Mouse (Mus musculus) liver, postnatal 0 days (tissue): Measurements from ENCODE around the gene Rps4x. TPM values are rescaled to one million over a fixed set of nuclear protein-coding genes. Genes with fewer than 3 reads are reported as not detected.

Experiments used
- ATAC-seq: fragments of 200-750 bp; cut with Nextera tagmentation; 2 replicates; pipeline ENCODE4 v1.8.0; 2017; ENCODE audit warnings: mild to moderate bottlenecking, moderate library complexity
- DNase-seq: peaks from one replicate; pipeline ENCODE4 v3.0.0-alpha.2; 2016
- H3K27ac ChIP-seq: fragments of 300-500 bp; sonication (generic); 2 replicates; pipeline ENCODE4 v1.5.1; 2014; ENCODE audit warnings: antibody characterized with exemption, moderate library complexity, mild to moderate bottlenecking, low read depth
- H3K27me3 ChIP-seq: fragments of 300-500 bp; sonication (generic); 2 replicates; pipeline ENCODE4 v1.6.1; 2014; ENCODE audit warnings: low read length, control low read depth, mixed read lengths; ENCODE audit not compliant: insufficient read depth
- H3K36me3 ChIP-seq: fragments of 300-500 bp; sonication (generic); replicated peaks from 2 replicates; pipeline ENCODE4 v1.6.1; 2014; ENCODE audit warnings: mild to moderate bottlenecking, control low read depth, low read length, moderate library complexity, mixed read lengths; ENCODE audit not compliant: insufficient read depth
- H3K4me1 ChIP-seq: fragments of 300-500 bp; sonication (generic); 2 replicates; pipeline ENCODE4 v1.6.1; 2014; ENCODE audit warnings: antibody characterized with exemption, mild to moderate bottlenecking, control low read depth; ENCODE audit not compliant: insufficient read depth
- H3K4me2 ChIP-seq: fragments of 300-500 bp; sonication (generic); 2 replicates; pipeline ENCODE4 v1.6.1; 2014; ENCODE audit warnings: low read depth, mild to moderate bottlenecking, low read length, moderate library complexity, mixed read lengths
- H3K4me3 ChIP-seq: fragments of 300-500 bp; sonication (generic); 2 replicates; pipeline ENCODE4 v1.5.1; 2014; ENCODE audit warnings: low read depth, low read length
- H3K9ac ChIP-seq: fragments of 300-500 bp; sonication (generic); replicated peaks from 2 replicates; pipeline ENCODE4 v1.6.1; 2014; ENCODE audit warnings: mild to moderate bottlenecking, moderate library complexity
- H3K9me3 ChIP-seq: fragments of 300-500 bp; sonication (generic); 2 replicates; pipeline ENCODE4 v1.6.1; 2016; ENCODE audit warnings: mild to moderate bottlenecking, control low read depth, low read length, mixed read lengths
- CTCF ChIP-seq: sonication (generic); IDR thresholded peaks from 2 replicates; pipeline ENCODE4 v1.5.1; 2016; ENCODE audit warnings: antibody characterized with exemption, low read depth
- EP300 ChIP-seq: IDR thresholded peaks from 2 replicates; pipeline ENCODE4 v1.6.1; 2016; ENCODE audit warnings: antibody characterized with exemption, low read depth, mild to moderate bottlenecking
- WGBS: fragments of 180-500 bp; shearing (Covaris S2); extraction: QIAGEN DNeasy Blood & Tissue Kit; methylation state at CpG from one replicate; pipeline ENCODE4 v1.1.7; 2014; ENCODE audit not compliant: insufficient replicate concordance; 5-methylcytosine and 5-hydroxymethylcytosine counted together
- polyA plus RNA-seq: library from polyadenylated mRNA; unstranded; fragments of >200 nt; fragmentation: Nextera tagmentation; extraction: Ambion mirVana; gene quantifications from 2 replicates; pipeline ENCODE4 v1.2.1, GENCODE M21; 2015

Rps4x gene
- polyA plus RNA-seq, 1 experiment from 2014 or later: 415 TPM

DNA sequence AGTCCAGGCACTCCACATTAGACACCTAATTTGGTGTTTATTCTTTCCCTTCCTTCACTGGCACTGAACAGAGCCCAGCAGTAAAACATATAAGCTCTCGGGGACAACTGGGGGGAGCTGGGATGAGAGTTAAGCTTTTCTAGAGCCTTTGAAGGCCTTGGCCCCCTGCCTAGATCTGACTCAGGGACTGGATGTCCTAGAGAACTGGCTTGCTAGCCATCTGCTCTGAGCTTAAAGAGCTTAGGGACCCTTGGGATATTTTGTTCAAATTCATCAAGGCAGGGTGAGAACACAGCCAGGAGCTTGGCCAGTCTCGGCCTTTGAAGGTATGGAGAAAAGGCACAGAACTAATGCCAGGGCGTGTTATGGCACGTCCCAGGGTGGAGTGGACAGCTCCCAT lies 25.7 kb downstream of the Rps4x start:
- Histone ChIP-seq H3K9ac (no peak overlapping the region), H3K27me3 (0 out of 2 replicates have a peak, but pooled peaks cover 6% of the 10 kb centered on the region), H3K9me3 (no peaks in the 10 kb centered on the region), H3K4me1 (no peaks in the 10 kb centered on the region), H3K4me3 (no peak overlapping the region), H3K36me3 (no peaks in the 10 kb centered on the region), H3K27ac (no peak overlapping the region), H3K4me2 (no peak overlapping the region)
- DNase-seq (no peak), ATAC-seq (no peak)
- 66% methylated on average over 4 of the region's 4 CpGs for WGBS
- TF ChIP-seq EP300 (no peak), CTCF (no peak)

DNA sequence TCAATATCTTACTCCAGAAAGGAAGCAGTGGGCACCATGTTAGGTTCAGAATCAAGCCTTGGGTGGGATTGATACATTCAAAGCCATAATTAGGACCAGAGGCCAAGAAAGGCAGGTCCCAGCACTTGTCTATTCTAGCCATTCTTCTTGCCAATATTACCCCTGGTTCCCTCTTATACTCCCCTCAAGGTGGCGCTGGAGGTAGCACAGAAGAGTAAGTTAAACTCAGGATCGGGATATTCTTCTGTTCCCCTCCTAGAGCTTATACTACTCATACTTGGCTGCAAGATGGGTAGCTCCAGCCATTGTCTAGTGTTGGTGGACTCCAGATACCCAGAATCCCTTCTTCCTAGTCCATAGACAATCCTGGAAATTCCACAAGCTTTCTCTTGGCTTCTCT lies 26.1 kb downstream of the Rps4x start:
- H3K4me2 ChIP-seq: no peak overlapping the region
- no peak overlapping the region for H3K9ac ChIP-seq
- 24% methylated on average over 2 of the region's 2 CpGs for WGBS
- no peaks in the 10 kb centered on the region for H3K9me3 ChIP-seq
- no peak overlapping the region for H3K4me3 ChIP-seq
- ATAC-seq (no peak), DNase-seq (no peak)
- H3K27me3 ChIP-seq: 0 out of 2 replicates have a peak, but pooled peaks cover 6% of the 10 kb centered on the region
- no peaks in the 10 kb centered on the region for H3K4me1 ChIP-seq
- peak; percentile 44 for TF ChIP-seq CTCF
- TF ChIP-seq EP300: no peak
- no peaks in the 10 kb centered on the region for H3K36me3 ChIP-seq
- H3K27ac ChIP-seq: no peak overlapping the region

DNA sequence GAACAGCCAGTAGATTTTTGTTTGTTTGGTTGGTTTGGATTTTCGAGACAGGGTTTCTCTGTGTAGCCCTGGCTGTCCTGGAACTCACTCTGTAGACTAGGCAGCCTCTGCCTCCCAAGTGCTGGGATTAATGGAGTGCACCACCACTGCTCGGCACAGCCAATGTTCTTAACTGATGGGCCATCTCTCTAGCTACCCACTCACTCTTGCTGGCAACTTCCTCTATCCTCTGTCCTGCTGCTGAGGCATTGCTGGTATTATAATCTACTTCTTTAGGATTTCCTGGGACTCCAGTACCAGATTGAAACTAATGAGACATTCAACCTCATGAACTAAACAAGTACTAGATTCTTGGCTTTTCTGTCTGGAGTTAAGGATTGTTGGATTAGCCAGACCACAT lies 28.7 kb downstream of the Rps4x start:
- no peaks in the 10 kb centered on the region for H3K9me3 ChIP-seq
- WGBS: 32% methylated on average over 2 of the region's 2 CpGs
- DNase-seq: no peak
- H3K4me1 ChIP-seq: no peaks in the 10 kb centered on the region; the same call in 1 of the 2 replicates
- H3K4me2 ChIP-seq: no peak overlapping the region
- H3K27me3 ChIP-seq: 0 out of 2 replicates have a peak, but pooled peaks cover 6% of the 10 kb centered on the region
- no peak for ATAC-seq
- no peak overlapping the region for H3K27ac ChIP-seq
- H3K9ac ChIP-seq: no peak overlapping the region
- no peak overlapping the region for H3K4me3 ChIP-seq
- TF ChIP-seq EP300 (no peak), CTCF (no peak)
- H3K36me3 ChIP-seq: no peaks in the 10 kb centered on the region

DNA sequence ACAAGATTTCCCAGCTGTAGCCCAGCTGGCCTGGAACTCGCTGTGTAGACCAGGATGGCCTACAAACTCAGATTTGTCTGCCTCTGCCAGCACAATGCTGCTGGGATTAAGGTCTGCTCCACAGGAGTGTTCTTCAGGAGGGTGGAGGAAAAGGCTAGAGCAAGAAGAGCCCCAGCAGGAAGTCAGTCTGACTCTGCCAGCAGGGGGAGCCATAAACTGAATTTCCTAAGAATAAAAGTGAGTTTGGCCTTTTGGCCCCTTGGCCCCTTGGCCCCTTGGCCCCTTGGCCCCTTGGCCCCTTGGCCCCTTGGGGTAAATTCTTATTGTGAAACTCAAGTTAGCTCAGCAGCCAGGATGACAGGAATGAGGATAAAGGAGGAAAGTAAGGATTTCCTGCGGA lies 29.4 kb downstream of the Rps4x start:
- Histone ChIP-seq H3K9me3 (no peaks in the 10 kb centered on the region), H3K4me2 (no peak overlapping the region), H3K4me1 (no peaks in the 10 kb centered on the region; the same call in 1 of the 2 replicates), H3K27me3 (0 out of 2 replicates have a peak, but pooled peaks cover 6% of the 10 kb centered on the region), H3K36me3 (no peaks in the 10 kb centered on the region), H3K4me3 (no peak overlapping the region), H3K27ac (no peak overlapping the region), H3K9ac (no peak overlapping the region)
- 52% methylated on average over 2 of the region's 2 CpGs for WGBS
- DNase-seq (peak; percentile 34), ATAC-seq (no peak)
- peak; percentile 54 for TF ChIP-seq CTCF
- no peak for TF ChIP-seq EP300

DNA sequence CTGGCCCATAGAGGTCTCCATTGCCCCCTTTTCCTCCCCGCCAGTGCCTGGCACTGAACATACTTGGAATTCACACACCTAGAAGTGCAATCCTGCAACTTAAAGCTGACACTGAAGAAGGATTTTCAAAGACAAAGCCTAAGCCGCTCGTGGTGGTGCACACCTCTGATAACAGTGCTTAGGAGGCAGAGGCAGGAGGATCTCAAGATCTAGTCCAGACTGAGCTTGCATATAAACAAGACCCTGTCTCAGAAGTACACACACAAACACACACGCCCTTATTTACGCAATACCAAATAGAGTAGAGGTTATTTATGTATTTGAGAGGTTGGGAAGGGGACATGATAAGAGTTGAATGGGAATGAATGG lies 31.8 kb downstream of the Rps4x start:
- Histone ChIP-seq H3K9me3 (no peaks in the 10 kb centered on the region), H3K4me3 (peak overlapping the region; percentile 56), H3K4me2 (peak overlapping the region; percentile 59), H3K36me3 (no peaks in the 10 kb centered on the region), H3K27me3 (no peaks in the 10 kb centered on the region), H3K9ac (peak overlapping the region; percentile 54), H3K4me1 (no peaks in the 10 kb centered on the region; the same call in 1 of the 2 replicates), H3K27ac (peak overlapping the region; percentile 88)
- 46% methylated on average over 5 of the region's 5 CpGs for WGBS
- DNase-seq (no peak), ATAC-seq (peak; percentile 5)
- TF ChIP-seq CTCF (no peak), EP300 (no peak)

DNA sequence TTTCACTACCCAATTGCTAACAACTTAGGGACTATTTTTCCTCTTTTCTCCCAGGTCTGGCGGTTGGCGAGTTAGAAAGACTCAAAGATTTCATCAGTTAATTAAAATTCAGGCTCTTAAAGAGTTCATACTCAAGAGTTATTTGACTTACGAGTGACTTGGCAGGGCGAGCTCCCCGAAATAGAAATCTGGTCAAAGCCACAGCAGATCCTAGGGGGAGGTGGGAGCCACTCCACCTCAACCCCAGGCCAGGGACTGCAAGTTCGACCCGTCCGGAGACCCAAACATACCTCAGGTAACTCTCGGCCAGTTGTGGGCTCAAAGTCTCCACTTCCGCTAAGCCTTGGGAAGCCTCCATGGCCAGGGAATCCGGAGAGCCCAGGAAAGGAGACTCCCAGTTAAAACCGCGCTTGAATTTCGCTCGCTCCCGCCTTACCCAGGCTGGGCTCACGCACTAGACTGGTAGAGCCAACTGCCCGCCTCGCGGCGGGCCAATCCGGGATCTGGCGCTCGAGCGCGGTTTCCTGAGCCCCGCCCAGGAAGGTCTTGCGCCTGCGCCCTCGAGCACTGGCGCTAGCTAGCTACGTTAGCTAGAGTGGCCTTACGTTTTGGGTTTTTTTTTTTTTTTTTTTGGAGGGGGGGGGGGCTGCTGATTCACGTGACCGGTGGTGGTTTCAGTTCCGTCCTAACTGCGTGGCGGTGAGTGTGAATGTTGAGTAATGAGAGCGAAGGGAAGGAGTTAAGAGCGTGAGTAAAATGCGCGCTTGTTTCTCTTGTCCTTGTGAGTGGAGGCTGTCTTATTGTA lies 32.4 kb downstream of the Rps4x start, which contains the start of gene Ercc6l:
Gene Ercc6l (minus strand): TSS at position 474 of the 805 bp plus-strand sequence.
- Histone ChIP-seq H3K4me2 (peak within 1 kb of the TSS; percentile 59), H3K9me3 (no peaks in the 10 kb centered on the region), H3K27ac (peak within 1 kb of the TSS; percentile 88), H3K4me3 (peak within 1 kb of the TSS; percentile 56), H3K27me3 (no peaks in the 10 kb centered on the region), H3K9ac (peak within 1 kb of the TSS; percentile 70), H3K4me1 (no peaks in the 10 kb centered on the region; the same call in 1 of the 2 replicates), H3K36me3 (no peaks in the 10 kb centered on the region)
- ATAC-seq (peak; percentile 100), DNase-seq (peak; percentile 91)
- TF ChIP-seq EP300 (peak; percentile 36; the same call in 1 of the 2 replicates), CTCF (no peak; the same call in 1 of the 2 replicates)
- WGBS: 16% methylated on average over 42 of the region's 42 CpGs
